Mouse (Mus musculus) layer of hippocampus, adult 9-10 months (tissue): ENCODE data around the gene Fam192a.

Experiments
- DNase-seq: peaks from one replicate; pipeline ENCODE4 v3.0.0; 2022; ENCODE audit warnings: low spot score

Fam192a gene

DNA sequence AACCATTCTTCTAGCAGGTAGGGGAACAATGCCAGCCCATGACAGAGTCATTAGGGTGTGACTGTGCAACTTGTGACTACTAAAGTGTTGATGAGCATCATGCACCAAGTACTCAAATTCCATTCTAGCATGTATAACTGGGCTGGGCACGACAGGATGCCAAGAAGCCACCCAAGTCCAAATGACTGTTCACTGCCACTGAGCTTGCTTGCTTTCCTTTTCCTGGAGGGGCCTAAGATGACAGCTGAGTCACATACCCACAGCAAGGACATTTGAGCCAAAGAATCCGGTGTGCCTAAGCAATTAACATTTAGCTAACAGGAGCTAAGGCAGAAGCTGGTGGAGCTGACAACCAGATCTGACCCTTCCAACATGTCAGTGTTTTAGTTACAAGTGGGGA is 29.9 kb downstream of the Fam192a start:
- DNase-seq = no peak

DNA sequence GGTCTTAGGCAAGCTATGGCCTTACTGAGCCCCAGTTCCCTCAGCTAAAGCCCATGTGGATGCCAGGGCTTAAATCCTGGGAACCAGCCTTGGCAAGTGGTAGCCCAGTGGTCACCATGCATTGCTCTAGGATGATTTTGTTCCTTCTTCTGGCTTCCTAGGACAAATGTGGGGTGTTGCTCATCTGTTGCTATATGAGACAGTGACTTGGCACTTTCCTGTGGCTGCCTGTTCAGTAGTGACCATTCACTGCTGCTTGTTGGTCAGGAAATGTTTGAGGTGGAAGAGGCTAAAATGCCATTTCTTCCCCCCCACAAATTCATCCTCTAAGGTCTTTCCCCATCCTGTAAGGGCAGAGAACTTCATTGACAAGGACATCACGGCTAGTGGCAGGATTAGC is 32.4 kb downstream of the Fam192a start:
- DNase-seq = no peak

DNA sequence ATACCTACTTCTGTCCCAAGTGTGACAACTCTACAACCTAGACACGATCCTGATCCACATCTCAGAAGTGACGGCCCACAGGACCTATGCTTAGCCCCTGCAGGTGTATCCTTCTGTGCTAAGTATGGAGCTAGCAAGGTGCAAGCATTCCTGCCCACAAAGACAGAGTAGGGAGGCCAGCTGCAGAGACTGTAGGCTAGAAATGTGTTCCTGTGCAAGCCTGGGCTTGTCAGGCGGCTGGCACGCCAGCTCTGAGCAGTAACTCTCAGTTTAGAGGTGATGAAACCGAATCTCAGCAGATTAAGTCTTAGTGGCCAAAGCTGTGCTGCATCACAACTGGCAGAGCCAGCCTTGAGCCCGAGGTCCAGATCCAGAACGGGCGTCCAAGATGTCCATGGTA is 33.7 kb downstream of the Fam192a start:
- DNase-seq = no peak

DNA sequence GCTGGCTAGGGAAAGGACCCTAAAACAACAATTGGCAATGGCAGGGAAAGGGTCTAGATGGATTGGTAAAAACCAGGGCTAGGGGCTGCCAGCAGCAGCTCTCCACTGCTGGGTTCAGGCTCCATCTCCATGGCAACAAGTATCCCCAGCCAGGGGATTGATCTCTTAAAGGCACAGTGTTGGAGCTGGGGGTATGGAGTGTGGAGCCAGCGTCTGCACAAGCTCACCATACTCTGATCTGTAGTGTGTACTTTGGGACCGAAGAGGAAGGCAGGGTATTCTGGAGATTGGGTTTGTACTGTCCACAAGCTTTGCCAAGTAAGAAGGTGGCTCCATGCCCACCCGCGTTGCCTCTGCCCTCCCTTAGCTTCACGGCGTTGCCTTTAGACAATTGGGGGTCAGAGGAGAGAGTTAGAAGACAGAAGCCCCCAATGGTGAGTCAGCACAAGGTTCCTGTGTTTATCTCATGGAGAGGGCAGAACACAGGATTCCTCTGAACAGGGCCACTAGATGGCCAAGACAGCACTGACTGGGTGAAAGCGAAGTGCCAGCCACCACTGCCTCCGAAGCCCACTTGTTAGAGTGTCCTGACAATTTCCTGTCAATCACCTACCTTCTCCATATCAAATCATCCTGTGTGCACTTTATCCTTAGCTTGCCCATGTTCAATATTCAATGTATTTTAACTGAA is 34.5 kb downstream of the Fam192a start:
- DNase-seq = no peak

DNA sequence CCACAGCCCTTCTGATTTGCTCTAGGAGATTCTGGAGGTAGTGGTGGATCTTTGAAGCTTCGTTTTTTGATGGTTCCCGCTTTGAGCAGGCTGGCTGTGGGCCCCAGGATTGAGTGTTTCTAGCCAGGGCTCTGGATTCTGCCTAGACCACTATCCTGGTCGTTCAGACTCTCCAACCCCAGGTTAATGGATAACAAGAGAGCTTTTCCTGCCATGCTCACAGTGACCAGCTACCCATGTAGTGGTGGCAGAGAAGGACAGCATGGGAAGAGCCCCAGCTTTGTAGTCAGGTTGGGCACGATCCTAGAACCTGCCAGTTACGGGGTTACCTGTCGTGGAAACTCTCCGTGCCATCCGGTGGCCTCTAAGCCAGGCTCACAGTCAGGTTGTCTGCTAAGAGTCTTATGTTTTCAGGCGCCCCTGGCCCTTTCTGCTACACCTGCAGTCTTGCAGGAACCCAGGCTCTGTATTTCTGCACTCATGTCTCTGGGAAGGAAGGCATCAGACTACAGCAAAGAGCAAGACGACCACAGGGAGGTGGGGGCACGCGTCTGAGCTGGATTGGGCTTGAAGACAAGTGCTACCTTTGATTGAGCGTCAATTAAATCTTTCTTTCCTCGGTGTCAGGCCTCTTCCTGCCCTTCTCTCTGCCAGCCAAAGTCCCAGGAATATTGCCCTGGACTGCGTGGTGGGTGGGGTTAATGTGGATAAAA is 35.2 kb downstream of the Fam192a start:
- DNase-seq = no peak

DNA sequence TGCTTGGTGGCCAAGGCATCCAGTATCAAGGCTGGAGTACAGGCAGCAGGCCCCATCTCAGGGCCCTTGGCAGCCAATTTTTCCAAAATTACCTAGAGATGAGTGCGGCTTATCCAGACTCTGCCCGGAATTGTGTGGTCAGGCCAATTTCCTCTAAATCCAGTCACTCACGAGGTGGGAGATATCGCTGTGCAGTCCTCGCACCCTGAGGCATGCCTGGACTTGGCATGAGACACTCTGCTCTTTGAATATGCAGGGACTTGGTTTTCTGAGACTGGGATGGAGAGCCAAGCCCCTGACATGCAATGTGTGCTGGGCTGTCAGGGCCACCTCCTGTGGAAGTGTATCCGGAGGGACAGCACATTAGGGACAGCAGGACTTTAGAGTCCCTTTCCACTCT is 35.8 kb downstream of the Fam192a start:
- no peak for DNase-seq

DNA sequence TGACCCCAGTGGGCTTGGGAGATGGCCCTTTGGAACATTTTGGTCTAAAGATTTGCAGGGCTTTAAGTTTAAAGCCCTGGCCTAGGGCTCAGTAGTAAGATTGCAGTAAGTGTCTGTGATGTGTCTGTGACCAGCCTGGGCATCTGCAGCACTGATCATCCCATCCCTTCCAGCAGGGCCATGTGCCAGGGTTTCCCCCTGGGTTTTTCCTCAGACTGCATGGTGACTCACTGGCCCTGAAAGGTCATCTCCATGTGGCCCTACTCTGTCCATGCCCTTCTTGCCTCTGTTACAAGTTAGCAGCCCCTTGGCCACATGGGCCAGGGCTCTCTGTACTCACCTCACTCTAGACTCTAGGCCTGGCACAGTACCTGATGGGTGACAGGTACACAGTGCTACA is 37.4 kb downstream of the Fam192a start:
- DNase-seq = no peak

DNA sequence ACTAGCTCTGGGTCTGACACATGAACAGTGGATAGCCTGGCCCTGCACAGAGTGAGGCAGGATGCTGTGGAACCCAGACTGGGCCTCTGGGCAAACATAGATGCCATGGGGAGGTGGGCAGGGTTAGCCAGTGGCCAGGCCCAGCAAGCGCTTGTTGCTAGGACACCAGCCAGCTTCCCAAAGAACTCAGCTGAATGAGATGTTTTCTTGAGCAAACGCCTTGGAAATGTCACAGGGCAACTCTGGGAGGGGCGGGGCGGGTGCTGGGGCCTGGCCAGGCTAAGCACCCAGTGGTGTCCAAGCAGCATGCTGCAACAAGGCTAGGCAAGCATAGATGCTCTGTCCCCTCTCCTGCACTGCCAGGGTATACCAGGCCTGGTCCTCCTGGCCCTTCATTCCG is 40.5 kb downstream of the Fam192a start:
- no peak for DNase-seq

DNA sequence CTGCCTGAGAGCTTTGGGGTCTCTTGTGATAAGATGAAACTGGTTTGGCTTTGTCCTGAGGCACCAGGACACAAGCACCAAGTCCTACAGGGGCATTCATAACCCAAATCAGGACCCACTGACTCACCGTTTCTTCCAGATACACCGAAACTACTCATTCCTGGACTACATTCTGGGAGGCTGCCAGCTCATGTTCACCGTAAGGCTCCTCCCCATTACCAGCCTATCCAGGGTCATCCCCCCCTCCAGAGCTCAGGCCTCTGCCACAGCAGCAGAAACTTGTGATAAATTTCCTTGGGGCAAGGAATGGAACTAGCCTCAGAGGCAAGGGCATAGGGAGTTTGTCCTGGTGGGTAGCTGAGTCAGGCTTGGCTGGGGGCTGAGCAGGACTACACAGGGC is 44.5 kb downstream of the Fam192a start:
- no peak for DNase-seq

DNA sequence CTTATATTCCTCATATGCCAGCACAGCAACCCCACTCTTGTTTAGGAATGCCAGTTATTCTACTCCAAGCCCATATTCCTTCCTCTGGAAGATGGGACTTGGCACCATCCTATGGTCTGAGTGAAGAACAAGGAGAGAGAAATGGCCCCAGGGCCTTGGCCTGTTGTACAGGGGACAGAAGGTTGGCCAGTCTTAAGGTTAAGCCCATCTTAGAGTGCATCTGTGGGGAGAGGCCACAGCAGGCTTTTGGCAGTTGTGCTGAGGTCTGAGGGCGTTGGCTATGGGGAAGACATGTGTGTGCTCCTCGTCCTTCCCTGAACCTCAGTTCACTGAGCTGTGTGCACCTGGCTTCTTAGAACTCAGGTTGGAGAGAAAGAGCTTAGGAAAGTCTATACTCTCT is 49.1 kb downstream of the Fam192a start:
- no peak for DNase-seq

DNA sequence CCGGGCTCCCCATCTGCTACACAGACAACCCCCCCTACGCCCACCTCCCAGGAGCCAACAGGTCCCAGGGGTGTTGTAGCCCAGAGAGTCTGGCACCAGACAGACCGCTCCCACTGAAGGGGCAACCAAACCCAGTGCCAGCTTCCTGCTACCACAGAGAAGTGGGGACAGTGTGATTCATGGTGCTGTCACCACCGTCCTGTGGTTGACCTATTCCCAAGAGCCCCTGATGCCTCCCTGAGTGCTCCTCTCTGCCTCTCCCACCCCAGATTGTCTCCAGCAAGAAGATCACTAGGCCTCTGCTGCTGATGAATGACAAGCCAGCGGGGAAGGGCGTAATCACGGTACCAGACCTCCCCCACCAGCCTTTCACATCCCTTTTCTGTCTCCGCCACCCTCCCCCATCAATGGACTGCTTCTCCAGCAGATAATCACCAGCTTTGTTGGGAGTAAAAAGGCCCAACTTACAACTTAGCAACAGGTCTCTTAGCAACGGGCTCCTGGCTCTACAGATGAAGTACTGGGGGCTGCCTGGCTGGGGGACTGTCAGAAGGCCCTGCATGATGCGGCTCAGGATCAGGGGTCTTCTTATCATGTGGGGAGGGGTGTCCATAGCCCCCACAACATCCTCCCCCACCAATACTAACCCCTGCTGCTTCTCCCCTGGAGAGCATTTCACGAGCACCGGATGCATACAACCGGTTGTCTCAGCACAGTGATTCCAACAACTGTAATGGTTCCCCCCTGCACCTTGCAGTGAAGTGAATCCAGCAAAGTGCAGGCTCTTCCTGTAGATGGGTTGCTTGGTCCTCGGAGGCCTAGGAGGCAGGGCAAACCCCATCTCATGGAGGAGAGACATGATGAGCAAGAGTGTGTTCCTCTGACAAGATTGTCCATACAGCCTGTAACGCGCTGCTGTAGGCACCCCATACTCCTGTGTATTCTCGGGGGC is 50.0 kb downstream of the Fam192a start:
- DNase-seq = peak; percentile 33

DNA sequence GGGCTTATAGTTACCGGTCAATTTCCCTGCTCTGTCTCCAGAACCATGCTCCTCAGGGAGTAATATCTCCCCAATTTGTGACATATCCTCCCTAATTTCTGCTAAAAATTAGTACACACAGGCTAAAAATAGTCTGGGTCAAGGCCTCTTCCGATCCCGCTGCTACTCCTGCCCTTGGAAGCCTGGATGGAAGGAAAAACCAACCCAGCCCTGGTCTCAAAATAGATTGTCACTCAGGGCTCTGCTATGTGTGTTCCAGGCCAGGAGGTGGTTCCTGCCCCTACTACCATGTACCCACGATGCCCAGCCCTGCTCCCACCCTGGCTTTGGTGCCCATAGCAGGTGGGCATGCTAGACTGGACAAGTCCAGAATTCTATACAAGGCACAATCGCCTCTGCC is 51.8 kb downstream of the Fam192a start:
- no peak for DNase-seq

DNA sequence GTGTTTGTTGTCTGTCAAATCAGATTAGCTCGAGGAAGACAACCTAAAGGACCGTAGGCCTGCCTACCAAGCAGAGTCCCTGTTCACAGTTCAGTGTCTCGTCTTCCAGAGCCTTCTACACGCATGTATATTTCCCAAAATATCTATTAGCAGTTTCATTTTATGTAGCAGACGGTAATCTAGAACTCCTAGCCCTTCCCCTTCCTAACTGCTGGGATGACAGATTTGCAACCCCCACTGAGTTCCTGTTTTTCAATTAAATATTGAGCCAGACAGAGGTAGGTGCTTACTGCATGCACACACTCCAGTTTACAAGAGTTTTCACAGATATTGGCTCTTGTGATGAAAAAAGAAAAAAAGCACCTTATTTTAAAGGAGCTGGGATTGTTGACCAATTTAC is 52.3 kb downstream of the Fam192a start:
- DNase-seq = no peak

DNA sequence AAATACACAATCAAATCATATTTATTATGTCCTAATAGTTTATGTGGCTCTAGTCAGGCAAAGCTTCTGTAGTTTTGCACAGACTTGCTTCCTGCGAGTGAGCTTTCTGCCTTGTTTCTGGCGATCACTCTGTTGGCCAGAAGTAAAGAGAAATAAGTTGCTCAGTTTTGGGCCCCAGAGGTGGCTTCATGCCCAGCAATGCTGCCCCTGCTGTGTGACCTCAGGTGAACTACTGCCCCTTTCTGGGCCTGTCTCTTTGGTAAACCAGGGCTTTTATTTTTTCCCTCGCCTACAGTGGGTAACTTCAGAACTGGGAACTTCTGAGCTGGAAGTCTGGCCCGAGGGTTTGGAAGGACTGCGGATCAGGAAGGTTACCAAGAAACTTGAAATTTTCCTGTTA is 52.8 kb downstream of the Fam192a start:
- no peak for DNase-seq

DNA sequence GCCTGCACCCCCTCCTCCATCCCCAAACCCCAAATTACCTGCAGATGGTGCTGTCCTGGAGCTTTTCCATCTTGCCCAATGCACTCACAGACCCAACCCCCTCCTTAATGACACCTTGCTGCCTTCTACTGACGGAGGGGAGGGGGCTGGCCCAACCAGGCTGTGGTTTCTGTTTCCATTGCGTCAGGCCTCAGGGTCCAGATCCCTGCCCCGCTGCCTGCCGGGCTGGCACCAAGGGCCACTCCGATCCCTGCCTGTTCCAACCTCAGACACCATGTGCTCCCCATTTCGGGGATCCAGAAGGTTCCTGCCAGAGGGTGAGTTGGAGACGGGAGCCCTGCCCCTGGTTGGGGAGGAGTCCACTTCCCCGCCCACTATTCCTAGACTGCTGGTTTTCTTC is 57.8 kb downstream of the Fam192a start:
- DNase-seq = no peak

DNA sequence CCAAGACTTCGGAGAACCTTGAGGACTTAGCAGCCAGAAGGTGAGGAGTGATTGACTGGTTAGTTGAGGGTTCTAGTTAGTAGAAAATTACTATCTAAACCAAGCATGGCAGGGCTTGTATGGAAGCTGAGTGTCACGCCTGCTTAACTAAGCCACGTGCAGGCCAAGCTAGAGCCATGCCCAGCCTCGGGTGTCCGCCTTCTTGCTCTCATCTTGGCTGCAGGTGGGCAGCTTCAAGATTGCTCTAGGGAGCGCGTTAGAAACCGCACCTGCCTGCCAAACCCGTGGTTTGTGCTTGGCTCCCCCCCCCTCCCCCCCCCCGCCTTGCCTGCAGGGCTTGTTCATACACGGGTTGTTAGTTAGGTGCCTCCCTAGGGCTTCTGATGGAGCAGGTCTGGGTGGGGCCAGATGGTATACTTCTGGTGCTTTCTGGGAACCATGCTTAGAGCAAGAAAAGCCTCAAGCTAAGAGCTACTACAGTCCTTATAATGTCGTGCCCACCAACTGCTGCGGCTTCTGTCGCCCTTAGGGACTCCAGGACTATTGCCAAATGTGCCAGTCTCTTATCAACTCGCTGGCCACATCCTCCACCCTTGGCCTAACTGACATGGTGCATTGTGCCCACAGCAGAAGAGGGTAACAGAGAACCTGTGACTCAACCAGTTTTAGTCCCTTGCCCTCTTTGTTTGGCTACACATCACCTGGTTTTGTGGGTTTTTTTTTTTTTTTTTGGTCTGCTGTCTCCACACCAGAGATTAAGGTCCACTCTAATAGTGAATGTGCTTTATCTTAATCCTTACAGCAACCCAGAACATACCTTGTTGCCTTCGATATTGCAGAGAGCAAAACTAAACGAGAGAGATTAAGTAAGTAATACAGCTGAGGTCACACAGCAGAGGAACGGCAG is 60.7 kb downstream of the Fam192a start:
- no peak for DNase-seq

DNA sequence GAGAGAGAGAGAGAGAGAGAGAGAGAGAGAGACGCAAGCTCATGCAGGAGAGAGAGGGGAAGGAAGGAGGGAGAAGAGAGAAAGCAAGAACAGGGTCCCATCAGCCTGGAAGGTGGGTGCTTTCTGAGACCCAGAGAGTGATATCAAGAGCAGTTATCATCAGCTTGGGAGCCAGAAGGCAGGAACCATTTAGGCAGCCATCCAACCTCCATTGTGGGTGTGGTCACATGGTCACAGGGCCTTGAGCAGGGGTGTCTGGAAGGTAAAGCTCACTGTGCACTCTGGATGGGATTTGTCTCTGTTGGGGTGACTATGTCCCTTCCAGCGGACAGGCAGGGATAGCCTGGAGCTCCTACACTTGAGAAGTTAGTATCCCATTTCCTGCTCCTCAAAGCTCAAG is 61.8 kb downstream of the Fam192a start:
- DNase-seq = no peak

DNA sequence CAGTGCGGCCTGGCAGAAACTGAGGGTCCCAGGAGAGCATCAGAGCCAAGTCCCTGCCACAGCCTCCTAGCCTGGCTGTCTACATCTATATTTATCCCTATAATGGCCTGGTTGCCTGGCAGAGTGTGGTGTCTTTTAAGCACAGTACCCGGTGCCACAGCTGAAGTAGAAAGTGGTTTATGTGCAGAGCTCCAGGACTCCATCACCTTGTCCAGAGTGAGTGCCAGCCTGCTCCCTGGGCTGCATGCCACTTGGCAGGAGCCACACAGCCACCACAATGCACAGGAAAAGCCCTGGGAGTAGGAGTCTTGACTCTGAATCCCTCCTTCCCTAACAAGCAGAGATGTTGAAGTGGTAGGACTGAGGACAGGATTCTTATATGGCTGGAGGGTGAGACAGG is 64.3 kb downstream of the Fam192a start:
- no peak for DNase-seq

DNA sequence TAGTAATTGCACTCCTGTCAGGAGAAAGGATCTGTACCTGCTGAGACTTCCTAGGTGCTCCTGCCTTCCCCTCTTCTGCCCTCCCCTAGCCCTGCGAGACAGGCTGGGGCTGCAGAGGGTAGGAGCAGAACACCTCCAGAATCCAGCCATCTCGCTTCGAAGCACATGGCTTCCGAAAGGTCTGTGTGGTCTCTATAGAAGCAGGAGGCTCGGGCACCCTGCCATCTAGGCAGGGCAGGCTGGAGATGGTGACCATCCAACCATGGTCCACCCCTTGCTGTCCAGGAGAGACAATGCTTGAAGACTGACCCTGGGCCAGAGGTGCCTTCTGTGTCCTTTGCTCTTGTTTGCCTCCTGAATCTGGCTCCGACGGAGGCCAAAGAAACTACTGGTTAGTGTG is 66.2 kb downstream of the Fam192a start:
- DNase-seq = no peak

DNA sequence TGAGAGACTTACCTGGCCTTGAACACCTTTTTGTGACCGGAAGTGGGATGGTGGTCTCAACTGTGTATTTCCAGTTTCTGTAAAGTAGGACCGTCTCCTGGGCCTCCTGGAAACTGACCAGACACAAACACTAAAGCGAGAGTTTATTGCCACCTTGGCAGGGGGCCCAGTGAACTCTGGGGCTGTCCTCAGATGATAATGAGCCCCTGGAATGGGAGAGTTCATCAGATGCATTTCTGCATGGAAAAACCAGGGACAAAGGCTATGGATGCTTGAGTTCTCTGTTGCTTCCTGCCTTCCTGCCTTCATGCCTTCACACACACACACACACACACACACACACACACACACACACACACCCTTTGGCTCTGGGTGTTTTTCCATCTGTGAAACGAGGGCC is 67.2 kb downstream of the Fam192a start:
- DNase-seq = no peak

DNA sequence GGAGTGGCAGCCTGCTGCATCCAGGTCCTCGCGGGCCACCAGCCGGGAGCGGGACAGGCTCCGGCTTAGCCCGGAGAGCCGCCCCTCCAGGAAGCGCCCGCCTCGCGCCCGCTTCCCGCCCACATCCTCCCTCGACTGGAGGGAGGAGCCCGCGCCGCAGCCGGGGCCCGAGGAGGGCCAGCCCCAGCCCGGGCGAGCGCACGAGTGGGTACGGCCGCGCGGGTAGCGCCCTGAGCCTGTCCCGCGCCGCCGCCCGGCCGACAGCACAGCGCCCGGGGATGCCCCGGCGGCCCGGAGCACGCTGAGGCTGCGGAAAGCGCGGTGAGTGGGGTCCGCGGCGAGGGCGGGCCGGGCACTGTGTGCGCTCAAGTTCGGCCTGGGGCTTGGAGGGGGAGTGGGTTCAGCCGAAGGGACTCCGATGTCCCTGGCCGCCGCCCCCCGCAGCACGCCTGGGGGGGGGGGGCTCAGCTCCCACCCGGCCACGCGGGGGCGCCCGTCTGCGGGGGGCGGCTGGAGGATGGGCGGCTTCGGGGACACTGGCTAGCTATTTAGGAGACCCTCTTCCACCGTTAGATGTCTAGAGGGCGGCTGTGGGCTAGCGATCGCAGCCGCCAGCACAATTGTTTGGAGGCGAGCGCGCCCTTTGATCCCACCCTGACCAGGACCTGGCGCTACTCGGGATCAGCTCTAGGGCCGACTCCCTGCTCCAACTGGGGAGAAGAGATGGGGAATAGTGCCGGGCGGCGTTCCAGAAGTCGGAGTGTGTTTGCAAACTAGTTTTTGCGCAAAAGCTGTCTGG is 68.7 kb downstream of the Fam192a start, which contains the start of gene Cpne2:
Gene Cpne2, plus strand, starts transcription at position 118 of the 799 bp plus-strand sequence.
- DNase-seq = no peak
